Mouse (Mus musculus) cortical plate, adult 2 months (tissue): ENCODE results near the gene Arhgap40.

ENCODE experiments used
- CTCF ChIP-seq: fragments of 200-500 bp; IDR thresholded peaks from 2 replicates; pipeline ENCODE4 v1.5.1; 2011; ENCODE audit warnings: mild to moderate bottlenecking, control low read depth, low read length; ENCODE audit not compliant: insufficient read depth; ENCODE audit errors: extremely low read depth
- POLR2A ChIP-seq: fragments of 200-500 bp; IDR thresholded peaks from 2 replicates; pipeline ENCODE4 v1.6.1; 2011; ENCODE audit warnings: mild to moderate bottlenecking, low read length, control low read depth; ENCODE audit not compliant: insufficient read depth; ENCODE audit errors: extremely low read depth

GRCm38 (mm10) chr2:158506475-158506874 lies 6.1 kb upstream of the Arhgap40 start:
- TF ChIP-seq CTCF (no peak), POLR2A (no peak)
